Mouse (Mus musculus): Measurements from ENCODE around the gene Nos2. TPM values are rescaled to one million over a fixed set of nuclear protein-coding genes. Genes with fewer than 3 reads are reported as not detected.
A peak's percentile ranks its signal among the peaks of the same experiment; 100 is the strongest.

Nos2 gene
- polyA plus RNA-seq, 2 experiments, result 2.1 to 2.2 TPM

- H3K27ac ChIP-seq (replicated peaks; ENCODE audit: low read depth, low read length), result no peak overlapping the region
- H3K4me3 ChIP-seq (replicated peaks; ENCODE audit: low read length), result no peak overlapping the region
- H3K36me3 ChIP-seq (ENCODE audit: control insufficient read depth, insufficient read depth, low read length), result no peaks in the 10 kb centered on the region
- ATAC-seq (ENCODE audit: low FRiP score, low read depth) (no peak), DNase-seq (ENCODE audit: low spot score) (no peak)
- no peaks in the 10 kb centered on the region for H3K4me1 ChIP-seq (ENCODE audit: control insufficient read depth, insufficient read depth, low read length)
- H3K9me3 ChIP-seq (ENCODE audit: control insufficient read depth, low read length), result no peaks in the 10 kb centered on the region
- 71% methylated on average over 4 of the region's 4 CpGs for WGBS
- no peak overlapping the region for H3K4me2 ChIP-seq (replicated peaks; ENCODE audit: low read depth, low read length, severe bottlenecking)
- peaks cover 17% of the 10 kb centered on the region for H3K27me3 ChIP-seq (ENCODE audit: control insufficient read depth, insufficient read depth, low read length)
- TF ChIP-seq POLR2A (IDR thresholded peaks at IDR 0.05; ENCODE audit: borderline replicate concordance, extremely low read depth, insufficient read depth, insufficient read length), result no peak
- no peak overlapping the region for H3K9ac ChIP-seq (ENCODE audit: low read depth, low read length, severe bottlenecking)
Measured at GRCm38 (mm10) chr11:78919745-78920144, 842 bp upstream of the Nos2 start.

GRCm38 (mm10) chr11:78922678-78923407 lies 2.3 kb downstream of the Nos2 start:
- no peak for TF ChIP-seq POLR2A (IDR thresholded peaks at IDR 0.05; ENCODE audit: borderline replicate concordance, extremely low read depth, insufficient read depth, insufficient read length)
- no peak for ATAC-seq (ENCODE audit: low FRiP score, low read depth)
- Histone ChIP-seq H3K4me3 (replicated peaks; ENCODE audit: low read length) (no peak overlapping the region), H3K4me1 (ENCODE audit: control insufficient read depth, insufficient read depth, low read length) (no peaks in the 10 kb centered on the region), H3K9ac (ENCODE audit: low read depth, low read length, severe bottlenecking) (no peak overlapping the region), H3K27me3 (ENCODE audit: control insufficient read depth, insufficient read depth, low read length) (peaks cover 32% of the 10 kb centered on the region), H3K9me3 (ENCODE audit: control insufficient read depth, low read length) (no peaks in the 10 kb centered on the region), H3K27ac (replicated peaks; ENCODE audit: low read depth, low read length) (no peak overlapping the region), H3K4me2 (replicated peaks; ENCODE audit: low read depth, low read length, severe bottlenecking) (no peak overlapping the region), H3K36me3 (ENCODE audit: control insufficient read depth, insufficient read depth, low read length) (no peaks in the 10 kb centered on the region)
- 29% methylated on average over 8 of the region's 8 CpGs for WGBS
- peak; percentile 29 for DNase-seq (ENCODE audit: low spot score)

- 6% methylated on average over 9 of the region's 9 CpGs for WGBS
- H3K9me3 ChIP-seq (ENCODE audit: control insufficient read depth, low read length), result no peaks in the 10 kb centered on the region
- H3K36me3 ChIP-seq (ENCODE audit: control insufficient read depth, insufficient read depth, low read length), result no peaks in the 10 kb centered on the region
- H3K27ac ChIP-seq (replicated peaks; ENCODE audit: low read depth, low read length), result no peak overlapping the region
- no peak for TF ChIP-seq POLR2A (IDR thresholded peaks at IDR 0.05; ENCODE audit: borderline replicate concordance, extremely low read depth, insufficient read depth, insufficient read length)
- peaks cover 32% of the 10 kb centered on the region for H3K27me3 ChIP-seq (ENCODE audit: control insufficient read depth, insufficient read depth, low read length)
- ATAC-seq (ENCODE audit: low FRiP score, low read depth) (no peak), DNase-seq (ENCODE audit: low spot score) (no peak)
- H3K9ac ChIP-seq (ENCODE audit: low read depth, low read length, severe bottlenecking), result no peak overlapping the region
- H3K4me2 ChIP-seq (replicated peaks; ENCODE audit: low read depth, low read length, severe bottlenecking), result no peak overlapping the region
- H3K4me1 ChIP-seq (ENCODE audit: control insufficient read depth, insufficient read depth, low read length), result no peaks in the 10 kb centered on the region
- no peak overlapping the region for H3K4me3 ChIP-seq (replicated peaks; ENCODE audit: low read length)
Measured at GRCm38 (mm10) chr11:78924111-78924510, 3.5 kb downstream of the Nos2 start.

- no peak for ATAC-seq (ENCODE audit: low FRiP score, low read depth)
- Histone ChIP-seq H3K9ac (ENCODE audit: low read depth, low read length, severe bottlenecking) (peak overlapping the region; percentile 41), H3K4me3 (replicated peaks; ENCODE audit: low read length) (peak overlapping the region; percentile 37), H3K27me3 (ENCODE audit: control insufficient read depth, insufficient read depth, low read length) (peaks cover 32% of the 10 kb centered on the region), H3K4me2 (replicated peaks; ENCODE audit: low read depth, low read length, severe bottlenecking) (peak overlapping the region; percentile 53), H3K4me1 (ENCODE audit: control insufficient read depth, insufficient read depth, low read length) (no peaks in the 10 kb centered on the region), H3K9me3 (ENCODE audit: control insufficient read depth, low read length) (no peaks in the 10 kb centered on the region), H3K27ac (replicated peaks; ENCODE audit: low read depth, low read length) (no peak overlapping the region), H3K36me3 (ENCODE audit: control insufficient read depth, insufficient read depth, low read length) (no peaks in the 10 kb centered on the region)
- TF ChIP-seq POLR2A (IDR thresholded peaks at IDR 0.05; ENCODE audit: borderline replicate concordance, extremely low read depth, insufficient read depth, insufficient read length), result no peak
- WGBS, result 0% methylated on average over 30 of the region's 37 CpGs
- DNase-seq (ENCODE audit: low spot score), result peak; percentile 26
Measured at GRCm38 (mm10) chr11:78924916-78925315, 4.3 kb downstream of the Nos2 start.

- TF ChIP-seq POLR2A (IDR thresholded peaks at IDR 0.05; ENCODE audit: borderline replicate concordance, extremely low read depth, insufficient read depth, insufficient read length), result no peak
- no peak for ATAC-seq (ENCODE audit: low FRiP score, low read depth)
- H3K9me3 ChIP-seq (ENCODE audit: control insufficient read depth, low read length), result no peaks in the 10 kb centered on the region
- no peak overlapping the region for H3K4me3 ChIP-seq (replicated peaks; ENCODE audit: low read length)
- H3K27me3 ChIP-seq (ENCODE audit: control insufficient read depth, insufficient read depth, low read length), result peaks cover 20% of the 10 kb centered on the region
- no peaks in the 10 kb centered on the region for H3K4me1 ChIP-seq (ENCODE audit: control insufficient read depth, insufficient read depth, low read length)
- 60% methylated on average over 5 of the region's 5 CpGs for WGBS
- H3K27ac ChIP-seq (replicated peaks; ENCODE audit: low read depth, low read length), result no peak overlapping the region
- H3K4me2 ChIP-seq (replicated peaks; ENCODE audit: low read depth, low read length, severe bottlenecking), result no peak overlapping the region
- no peak overlapping the region for H3K9ac ChIP-seq (ENCODE audit: low read depth, low read length, severe bottlenecking)
- peak; percentile 54 for DNase-seq (ENCODE audit: low spot score)
- no peaks in the 10 kb centered on the region for H3K36me3 ChIP-seq (ENCODE audit: control insufficient read depth, insufficient read depth, low read length)
Measured at GRCm38 (mm10) chr11:78929345-78929744, 8.8 kb downstream of the Nos2 start.
